Comparison of ENCODE assay signal across 16 mouse cellular contexts in genomic region chr12:4911716-4912115, GRCm38 (mm10). TPM values are rescaled to one million over a fixed set of nuclear protein-coding genes. Genes with fewer than 3 reads are reported as not detected.
DNase-seq lines count a peak whose midpoint lies in the region; ATAC-seq and TF ChIP-seq lines count a peak whose summit lies in the region.
"Had no signal": no experiment of that assay in that cellular context is flagged by ENCODE, and none has a peak within 500 bp of the region (broad histone marks: within the 10 kb centered on the region; RNA-seq: fewer than 3 reads in every experiment).

No protein-coding gene starts in this region.

- no peak overlapping the region for H3K4me2 ChIP-seq in stomach, postnatal 0 days (replicated peaks; ENCODE audit: low read depth)
- H3K4me2 ChIP-seq: embryonic facial prominence, embryonic 15.5 days; hindbrain, embryonic 12.5 days had no signal

- no peak for TF ChIP-seq EP300 in stomach, postnatal 0 days (optimal IDR thresholded peaks at IDR 0.05)

- peak; percentile 48 for ATAC-seq in Patski
- ATAC-seq in stomach, postnatal 0 days (ENCODE audit: low FRiP score, low TSS enrichment), result no peak
- ATAC-seq: forebrain, embryonic 16.5 days; intestine, postnatal 0 days had no signal

- no peak overlapping the region for H3K4me3 ChIP-seq in stomach, postnatal 0 days (ENCODE audit: low read depth, low read length)
- H3K4me3 ChIP-seq: embryonic facial prominence, embryonic 15.5 days; hindbrain, embryonic 12.5 days; myocyte had no signal

- POLR2A ChIA-PET in Patski (lab: Charles Lee), result interaction anchor here (1.3 kb wide), 1 partner anchor 94 kb away, joined by 3 read pairs; the partner anchor contains the start of gene Sf3b6

- H3K36me3 ChIP-seq in stomach, postnatal 0 days (ENCODE audit: control insufficient read depth, insufficient read depth, low read length), result no peaks in the 10 kb centered on the region
- H3K36me3 ChIP-seq: embryonic facial prominence, embryonic 15.5 days; G1E; hindbrain, embryonic 12.5 days had no signal

- CTCF ChIA-PET in Patski (lab: Charles Lee), result no interaction called here

- 64% methylated on average over 4 of the region's 4 CpGs for WGBS in stomach, postnatal 0 days

- H3K27me3 ChIP-seq in Patski, result no peaks in the 10 kb centered on the region
- no peaks in the 10 kb centered on the region for H3K27me3 ChIP-seq in stomach, postnatal 0 days (ENCODE audit: control insufficient read depth, insufficient read depth, low read length)
- H3K27me3 ChIP-seq: embryonic facial prominence, embryonic 15.5 days; hindbrain, embryonic 12.5 days had no signal

- no peak overlapping the region for H3K9ac ChIP-seq in stomach, postnatal 0 days (ENCODE audit: low read length)
- H3K9ac ChIP-seq: embryonic facial prominence, embryonic 15.5 days; hindbrain, embryonic 12.5 days had no signal

- no peaks in the 10 kb centered on the region for H3K4me1 ChIP-seq in stomach, postnatal 0 days (replicated peaks; ENCODE audit: control insufficient read depth, insufficient read depth)
- H3K4me1 ChIP-seq: embryonic facial prominence, embryonic 15.5 days; hindbrain, embryonic 12.5 days had no signal

- TF ChIP-seq CTCF in Patski (IDR thresholded peaks at IDR 0.05), result no peak
- no peak for TF ChIP-seq CTCF in stomach, postnatal 0 days (IDR thresholded peaks at IDR 0.05; ENCODE audit: low read depth)

- H3K9me3 ChIP-seq in stomach, postnatal 0 days (ENCODE audit: control insufficient read depth, low read length), result no peaks in the 10 kb centered on the region
- H3K9me3 ChIP-seq: embryonic facial prominence, embryonic 15.5 days; G1E; hindbrain, embryonic 12.5 days had no signal

- no peak overlapping the region for H3K27ac ChIP-seq in stomach, postnatal 0 days (replicated peaks)
- H3K27ac ChIP-seq: embryonic facial prominence, embryonic 15.5 days; hindbrain, embryonic 12.5 days had no signal

- peak; percentile 16 for DNase-seq in lung, postnatal 36 days
- DNase-seq in lung, postnatal 25 days (ENCODE audit: low spot score), result no peak
- DNase-seq in Patski (ENCODE audit: low read depth, low spot score), result no peak
- DNase-seq in heart, adult 8-10 months (ENCODE audit: low spot score), result peak; percentile 65
- peak; percentile 41 to 72 for DNase-seq in kidney, postnatal 25 days
- DNase-seq in layer of hippocampus, postnatal 25 days (ENCODE audit: extremely low spot score in 1 of 2, low spot score in 1 of 2), result no peak
- no peak for DNase-seq in layer of hippocampus, adult 8-10 months (ENCODE audit: low spot score in 2 of 2)
- no peak for DNase-seq in stomach, postnatal 0 days (ENCODE audit: low spot score)
- DNase-seq: cerebellum, adult 11 months; lung, adult 2 months had no signal

- in situ Hi-C loops in Patski (cut with MboI; ENCODE audit: low pct_unique_long_range_greater_than_20kb), result loop anchor here (10.0 kb wide), 1 partner anchor 337 kb away; no protein-coding TSS in a partner anchor

RNA-seq across cellular contexts. Expression of gene Ubxn2a, which starts 4.2 kb away (rescaled TPM):
- 27.7 TPM for polyA plus RNA-seq in Patski (2021)
- total RNA-seq in heart, adult 8-10 months (2022), result 10 to 100 TPM; 69.2 to 77.6 (median 75.9) TPM
- 10 to 100 TPM; 39.9 to 42.2 TPM for total RNA-seq in layer of hippocampus, postnatal 25 days (2021)
- total RNA-seq in layer of hippocampus, adult 8-10 months (2022), result 10 to 100 TPM; 41.5 to 56.2 (median 49.6) TPM
- polyA plus RNA-seq in stomach, postnatal 0 days (2015; fragmentation: Nextera tagmentation; extraction: Ambion mirVana), result 35.2 and 37.6 TPM in 2 replicates

RNA-seq across cellular contexts. Expression of gene Atad2b, which starts 5.4 kb away (rescaled TPM):
- polyA plus RNA-seq in Patski (2021), result 12.8 TPM
- total RNA-seq in heart, adult 8-10 months (2022), result 10 to 100 TPM; 11.2 to 12.8 (median 12.3) TPM
- 10 to 100 TPM; 28.1 to 36.0 TPM for total RNA-seq in layer of hippocampus, postnatal 25 days (2021)
- total RNA-seq in layer of hippocampus, adult 8-10 months (2022), result 10 to 100 TPM; 28.7 to 38.4 (median 35.1) TPM
- polyA plus RNA-seq in stomach, postnatal 0 days (2015; fragmentation: Nextera tagmentation; extraction: Ambion mirVana), result 4.1 and 4.6 TPM in 2 replicates

RNA-seq across cellular contexts. Expression of gene Mfsd2b, which starts 37.6 kb away (rescaled TPM):
- 0.17 TPM for polyA plus RNA-seq in Patski (2021)
- 1 to 10 TPM in 1 of 4 experiments, under 1 TPM in 3; 0.69 to 1.5 (median 0.77) TPM for total RNA-seq in heart, adult 8-10 months (2022)
- 1 to 10 TPM in 1 of 2 experiments, under 1 TPM in 1; 0.34 to 1.2 TPM for total RNA-seq in layer of hippocampus, postnatal 25 days (2021)
- 1 to 10 TPM in 1 of 4 experiments, under 1 TPM in 3; 0.74 to 2.0 (median 0.79) TPM for total RNA-seq in layer of hippocampus, adult 8-10 months (2022)
- polyA plus RNA-seq in stomach, postnatal 0 days (2015; fragmentation: Nextera tagmentation; extraction: Ambion mirVana), result 0.30 and 0.38 TPM in 2 replicates

Comparison
In these comparisons a context has a peak if more than half of its experiments do, and no peak if none do; other contexts are left out.
1. DNase-seq: peak in lung, postnatal 36 days (single experiment), heart, adult 8-10 months (single experiment) and kidney, postnatal 25 days (2 of 2); none in lung, postnatal 25 days (single experiment), Patski (single experiment), layer of hippocampus, postnatal 25 days (0 of 2), layer of hippocampus, adult 8-10 months (0 of 2) and stomach, postnatal 0 days (single experiment).